Mouse (Mus musculus): ENCODE results near the gene Aldh16a1.
"Not testable (repeated sequence)": the region's sequence is repeated elsewhere in the genome, so short reads cannot be mapped to it uniquely, and the experiment has no call there.

Aldh16a1 gene

GRCm38 (mm10) chr7:45110089-45110488, 44.3 kb downstream of the Aldh16a1 start:
- not testable (repeated sequence) for DNase-seq

- no peak for DNase-seq
These were observed 47.2 kb downstream of the Aldh16a1 start for GRCm38 (mm10) chr7:45107052-45107645.

GRCm38 (mm10) chr7:45106441-45106840, 47.9 kb downstream of the Aldh16a1 start:
- no peak for DNase-seq

- DNase-seq: no peak
These were observed 48.9 kb downstream of the Aldh16a1 start for GRCm38 (mm10) chr7:45105491-45105890.

- DNase-seq: no peak
These were observed 49.4 kb downstream of the Aldh16a1 start for GRCm38 (mm10) chr7:45104941-45105340.

GRCm38 (mm10) chr7:45103652-45104180, 50.7 kb downstream of the Aldh16a1 start, which contains the start of gene Fcgrt:
Fcgrt (minus strand) TSS chr7:45103851.
- DNase-seq: peak; percentile 30 to 46

- no peak for DNase-seq
These were observed 51.3 kb downstream of the Aldh16a1 start for GRCm38 (mm10) chr7:45102940-45103585.

- DNase-seq: no peak
These were observed 51.9 kb downstream of the Aldh16a1 start for GRCm38 (mm10) chr7:45102441-45102840.

- DNase-seq: no peak
These were observed 54.3 kb downstream of the Aldh16a1 start for GRCm38 (mm10) chr7:45100046-45100445.

GRCm38 (mm10) chr7:45098541-45099240, 55.7 kb downstream of the Aldh16a1 start:
- DNase-seq: no peak

- no peak for DNase-seq
These were observed 56.9 kb downstream of the Aldh16a1 start for GRCm38 (mm10) chr7:45097479-45097878.

GRCm38 (mm10) chr7:45095965-45096364, 58.4 kb downstream of the Aldh16a1 start:
- not testable (repeated sequence) for DNase-seq

- DNase-seq: no peak
These were observed 59.0 kb downstream of the Aldh16a1 start for GRCm38 (mm10) chr7:45095367-45095766.

GRCm38 (mm10) chr7:45094121-45094520, 60.3 kb downstream of the Aldh16a1 start:
- no peak for DNase-seq

GRCm38 (mm10) chr7:45093516-45093905, 60.9 kb downstream of the Aldh16a1 start:
- DNase-seq: no peak

- no peak for DNase-seq
These were observed 61.4 kb downstream of the Aldh16a1 start for GRCm38 (mm10) chr7:45092828-45093515.

- no peak for DNase-seq
These were observed 62.3 kb downstream of the Aldh16a1 start, which contains the start of gene Rcn3 for GRCm38 (mm10) chr7:45092048-45092447. Rcn3 (minus strand) TSS chr7:45092221.

GRCm38 (mm10) chr7:45091001-45091990, 63.1 kb downstream of the Aldh16a1 start:
- no peak for DNase-seq
